Mouse (Mus musculus) brain, embryonic 14.5 days (tissue): ENCODE results near the gene Mansc1. TPM values are rescaled to one million over a fixed set of nuclear protein-coding genes. Genes with fewer than 3 reads are reported as not detected.
"Not testable (repeated sequence)": the region's sequence is repeated elsewhere in the genome, so short reads cannot be mapped to it uniquely, and the experiment has no call there.

Source experiments
- DNase-seq: peaks from one replicate; pipeline ENCODE4 v3.0.0-alpha.2; 2011; ENCODE audit warnings: low read depth
- CTCF ChIP-seq: fragments of 200-500 bp; IDR thresholded peaks from 2 replicates; pipeline ENCODE4 v1.5.1; 2012; ENCODE audit warnings: inconsistent platforms, mild to moderate bottlenecking, moderate library complexity, borderline replicate concordance; ENCODE audit not compliant: insufficient read depth, insufficient read length; ENCODE audit errors: extremely low read depth
- POLR2A ChIP-seq: fragments of 200-500 bp; IDR thresholded peaks from 2 replicates; pipeline ENCODE4 v1.6.1; 2012; ENCODE audit warnings: mild to moderate bottlenecking, inconsistent platforms, borderline replicate concordance; ENCODE audit not compliant: poor library complexity, insufficient read depth, insufficient read length, severe bottlenecking; ENCODE audit errors: extremely low read depth
- polyA plus RNA-seq: library from polyadenylated mRNA; depleted of rRNA; stranded (reverse); fragments of >200 nt; gene quantifications from 2 replicates; pipeline ENCODE4 v1.2.3, GENCODE M21; 2012; rRNA removed

Gene Mansc1
- 1.4 and 1.6 TPM in 2 replicates for polyA plus RNA-seq

- no peak for TF ChIP-seq POLR2A
- peak; percentile 50 for DNase-seq
Observed at GRCm38 (mm10) chr6:134631947-134632687, at the start of gene Mansc1. Gene Mansc1 (minus strand): TSS chr6:134632488.

GRCm38 (mm10) chr6:134679330-134679729 lies 47.0 kb upstream of the Mansc1 start:
- DNase-seq, result not testable (repeated sequence)

- TF ChIP-seq POLR2A (no peak), CTCF (no peak)
- DNase-seq, result no peak
Observed at GRCm38 (mm10) chr6:134678037-134678436, 45.7 kb upstream of the Mansc1 start.

GRCm38 (mm10) chr6:134677504-134677903 lies 45.2 kb upstream of the Mansc1 start:
- TF ChIP-seq POLR2A (no peak), CTCF (no peak)
- no peak for DNase-seq

GRCm38 (mm10) chr6:134673712-134674111 lies 41.4 kb upstream of the Mansc1 start:
- DNase-seq, result not testable (repeated sequence)

- TF ChIP-seq POLR2A (no peak), CTCF (no peak)
- DNase-seq, result peak; percentile 34
Observed at GRCm38 (mm10) chr6:134670881-134671411, 38.7 kb upstream of the Mansc1 start.

GRCm38 (mm10) chr6:134669179-134669865 lies 37.0 kb upstream of the Mansc1 start:
- no peak for TF ChIP-seq POLR2A
- TF ChIP-seq CTCF, result no peak
- DNase-seq, result no peak

- TF ChIP-seq POLR2A (no peak), CTCF (no peak)
- DNase-seq, result no peak
Observed at GRCm38 (mm10) chr6:134668519-134668918, 36.2 kb upstream of the Mansc1 start.

- TF ChIP-seq POLR2A (no peak), CTCF (no peak)
- DNase-seq, result no peak
Observed at GRCm38 (mm10) chr6:134665817-134666216, 33.5 kb upstream of the Mansc1 start.

- TF ChIP-seq CTCF (no peak), POLR2A (no peak)
- DNase-seq, result no peak
Observed at GRCm38 (mm10) chr6:134664573-134664972, 32.3 kb upstream of the Mansc1 start.

GRCm38 (mm10) chr6:134660714-134661406 lies 28.6 kb upstream of the Mansc1 start:
- TF ChIP-seq CTCF (no peak), POLR2A (no peak)
- no peak for DNase-seq
